Mouse (Mus musculus) embryonic fibroblast, embryonic 13.5 days (primary cell): ENCODE results near the gene Celsr2.

Source experiments
- CTCF ChIP-seq: IDR thresholded peaks from 2 replicates; pipeline ENCODE4 v1.5.1; 2011; ENCODE audit warnings: mild to moderate bottlenecking, control low read depth, low read length, moderate library complexity, borderline replicate concordance; ENCODE audit not compliant: insufficient read depth
- POLR2A ChIP-seq: IDR thresholded peaks from 2 replicates; pipeline ENCODE4 v1.6.1; 2011; ENCODE audit warnings: low read depth, mild to moderate bottlenecking, control low read depth, low read length, moderate library complexity

GRCm38 (mm10) chr3:108454172-108454571 lies 38.8 kb upstream of the Celsr2 start:
- TF ChIP-seq POLR2A (no peak), CTCF (no peak)
